Mouse (Mus musculus) neural tube, embryonic 15.5 days (tissue): Measurements from ENCODE around the gene Vegfa. TPM values are rescaled to one million over a fixed set of nuclear protein-coding genes. Genes with fewer than 3 reads are reported as not detected.

Experiments used
- ATAC-seq: fragments of 200-750 bp; cut with Nextera tagmentation; 2 replicates; pipeline ENCODE4 v1.8.0; 2017; ENCODE audit warnings: mild to moderate bottlenecking, moderate TSS enrichment, moderate library complexity; ENCODE audit not compliant: low FRiP score
- H3K27ac ChIP-seq: fragments of 300-500 bp; sonication (generic); replicated peaks from 2 replicates; pipeline ENCODE4 v1.5.1; 2015; ENCODE audit warnings: mild to moderate bottlenecking, inconsistent platforms
- H3K27me3 ChIP-seq: fragments of 300-500 bp; sonication (generic); replicated peaks from 2 replicates; pipeline ENCODE4 v1.6.1; 2015; ENCODE audit warnings: inconsistent platforms
- H3K36me3 ChIP-seq: fragments of 300-500 bp; sonication (generic); 2 replicates; pipeline ENCODE4 v1.6.1; 2015; ENCODE audit warnings: inconsistent platforms
- H3K4me1 ChIP-seq: fragments of 300-500 bp; sonication (generic); 2 replicates; pipeline ENCODE4 v1.6.1; 2015; ENCODE audit warnings: inconsistent platforms
- H3K4me2 ChIP-seq: fragments of 300-500 bp; sonication (generic); 2 replicates; pipeline ENCODE4 v1.6.1; 2015; ENCODE audit warnings: inconsistent platforms, mild to moderate bottlenecking, moderate library complexity
- H3K4me3 ChIP-seq: fragments of 300-500 bp; sonication (generic); replicated peaks from 2 replicates; pipeline ENCODE4 v1.5.1; 2015; ENCODE audit warnings: mild to moderate bottlenecking, inconsistent platforms
- H3K9ac ChIP-seq: fragments of 300-500 bp; sonication (generic); replicated peaks from 2 replicates; pipeline ENCODE4 v1.6.1; 2015; ENCODE audit warnings: mild to moderate bottlenecking, inconsistent platforms
- H3K9me3 ChIP-seq: fragments of 300-500 bp; sonication (generic); replicated peaks from 2 replicates; pipeline ENCODE4 v1.6.1; 2016; ENCODE audit warnings: inconsistent platforms
- WGBS: fragments of 180-500 bp; shearing (Covaris S2); methylation state at CpG from one replicate; pipeline ENCODE4 v1.1.7; 2015; ENCODE audit warnings: mixed read lengths; 5-methylcytosine and 5-hydroxymethylcytosine counted together
- polyA plus RNA-seq: library from polyadenylated mRNA; unstranded; fragments of >200 nt; fragmentation: Nextera tagmentation; extraction: Ambion mirVana; gene quantifications from 2 replicates; pipeline ENCODE4 v1.2.1, GENCODE M21; 2015

Gene Vegfa
- polyA plus RNA-seq, 1 experiment from 2014 or later, result 4.8 TPM

DNA sequence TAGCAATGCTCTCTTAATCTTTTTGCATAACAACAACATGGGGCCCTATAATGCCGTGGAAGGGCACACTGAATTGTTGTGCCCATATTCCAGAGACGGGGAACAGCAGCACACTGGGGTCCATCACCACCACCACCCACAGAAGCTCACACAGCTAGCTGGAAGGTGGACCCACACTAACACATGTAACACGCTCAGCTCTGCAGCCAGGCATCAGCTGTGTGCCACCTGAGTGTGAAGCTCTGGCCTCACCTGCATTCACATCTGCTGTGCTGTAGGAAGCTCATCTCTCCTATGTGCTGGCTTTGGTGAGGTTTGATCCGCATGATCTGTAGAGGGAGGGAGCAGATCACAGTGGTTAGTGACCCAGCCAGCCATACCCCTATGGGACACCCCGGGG, 8.0 kb downstream of the Vegfa start:
- H3K27ac ChIP-seq, result no peak overlapping the region
- H3K9me3 ChIP-seq, result no peaks in the 10 kb centered on the region
- no peak for ATAC-seq
- peaks cover 58% of the 10 kb centered on the region for H3K36me3 ChIP-seq
- no peak overlapping the region for H3K9ac ChIP-seq
- peaks cover 34% of the 10 kb centered on the region for H3K4me1 ChIP-seq
- no peak overlapping the region for H3K4me2 ChIP-seq
- WGBS, result 92% methylated on average over 5 of the region's 5 CpGs
- no peak overlapping the region for H3K4me3 ChIP-seq
- no peaks in the 10 kb centered on the region for H3K27me3 ChIP-seq

DNA sequence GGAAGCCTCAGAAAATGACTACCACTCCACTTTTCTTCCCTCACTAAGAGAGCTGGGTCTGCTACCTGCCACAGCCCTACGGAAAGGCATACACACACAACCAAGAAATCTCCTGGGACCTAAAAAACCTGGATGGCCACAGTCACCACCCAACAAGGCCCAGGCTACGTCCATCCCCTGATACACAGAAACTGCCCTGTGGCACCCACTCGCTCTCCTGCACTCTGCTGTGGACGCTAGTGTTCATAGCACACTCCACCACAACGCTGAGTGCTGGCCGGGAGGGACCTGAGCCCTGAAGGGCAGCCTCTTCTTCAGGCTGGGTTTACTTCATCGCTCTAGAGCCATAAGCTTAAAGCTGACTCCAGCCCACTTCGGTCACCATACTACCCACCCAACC, 8.6 kb downstream of the Vegfa start:
- Histone ChIP-seq H3K9ac (no peak overlapping the region), H3K4me2 (no peak overlapping the region), H3K36me3 (peaks cover 64% of the 10 kb centered on the region), H3K4me1 (peaks cover 28% of the 10 kb centered on the region), H3K27ac (no peak overlapping the region), H3K9me3 (no peaks in the 10 kb centered on the region), H3K4me3 (no peak overlapping the region), H3K27me3 (no peaks in the 10 kb centered on the region)
- no peak for ATAC-seq
- WGBS, result 97% methylated on average over 8 of the region's 8 CpGs

DNA sequence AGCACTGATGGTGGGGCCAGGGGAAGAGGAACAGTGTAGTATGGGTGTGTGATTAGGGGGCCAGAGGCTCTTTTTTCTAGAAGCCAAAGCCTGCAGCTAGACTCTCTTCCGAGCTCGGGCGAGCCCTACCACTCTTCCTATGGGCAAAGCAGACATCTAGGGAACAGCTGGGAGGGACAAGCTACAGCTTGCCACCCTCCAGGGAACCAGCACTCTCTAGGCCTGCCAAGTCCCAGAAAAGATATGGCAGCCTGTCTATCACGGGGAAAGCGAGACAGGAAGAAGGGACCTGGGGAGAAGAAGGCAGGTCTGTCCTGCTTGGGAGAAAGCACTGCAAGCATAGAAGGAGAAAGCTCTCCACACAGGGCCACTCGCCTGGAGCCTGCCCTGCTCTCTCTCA, 9.2 kb downstream of the Vegfa start:
- Histone ChIP-seq H3K9me3 (no peaks in the 10 kb centered on the region), H3K4me2 (no peak overlapping the region), H3K36me3 (peaks cover 69% of the 10 kb centered on the region), H3K9ac (no peak overlapping the region), H3K27ac (no peak overlapping the region), H3K27me3 (no peaks in the 10 kb centered on the region), H3K4me3 (no peak overlapping the region), H3K4me1 (peaks cover 21% of the 10 kb centered on the region)
- no peak for ATAC-seq
- WGBS, result 91% methylated on average over 6 of the region's 6 CpGs

DNA sequence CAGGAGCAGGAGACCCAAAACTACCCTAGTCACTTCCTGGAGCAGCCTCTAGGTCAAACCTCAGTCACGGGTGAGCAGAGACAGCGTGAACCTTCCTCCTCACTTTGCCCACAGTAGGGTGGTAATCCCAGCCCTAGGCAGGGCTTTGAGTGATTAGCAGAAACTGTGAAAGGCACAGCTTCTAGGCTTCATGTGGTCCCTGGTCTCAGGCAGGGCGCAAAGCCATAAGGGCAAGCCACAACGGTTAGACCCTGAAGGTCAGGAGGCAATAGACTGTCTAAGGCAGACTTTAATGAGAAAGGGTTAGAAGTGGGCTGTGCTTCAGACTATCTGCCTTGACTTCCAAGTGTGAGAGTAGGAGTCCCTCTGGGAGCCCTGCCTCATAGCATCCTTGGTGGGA, 9.7 kb downstream of the Vegfa start:
- Histone ChIP-seq H3K9me3 (no peaks in the 10 kb centered on the region), H3K4me3 (no peak overlapping the region), H3K27ac (no peak overlapping the region), H3K4me1 (peaks cover 16% of the 10 kb centered on the region), H3K27me3 (no peaks in the 10 kb centered on the region), H3K4me2 (no peak overlapping the region), H3K36me3 (peaks cover 73% of the 10 kb centered on the region), H3K9ac (no peak overlapping the region)
- ATAC-seq, result no peak
- WGBS, result 85% methylated on average over 4 of the region's 4 CpGs

DNA sequence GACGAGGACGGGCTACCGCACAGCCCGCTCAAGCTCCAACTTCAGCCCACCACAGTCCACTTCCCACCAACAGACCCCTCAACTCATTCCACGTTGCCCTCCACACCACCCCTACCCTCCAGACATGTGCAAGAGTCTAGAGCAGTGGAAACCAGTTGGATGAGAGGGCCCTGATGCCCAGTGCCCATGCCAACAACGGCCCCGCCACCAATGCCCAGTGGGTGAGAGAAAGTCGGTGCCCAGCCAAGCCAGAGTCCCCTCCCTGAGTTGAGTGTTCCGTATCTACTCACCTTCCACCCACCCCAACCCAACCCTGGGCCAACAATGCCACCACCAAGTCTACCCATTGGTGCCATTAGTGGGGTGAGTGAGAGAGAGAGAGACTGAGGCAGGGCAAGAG, 10.4 kb downstream of the Vegfa start:
- H3K27me3 ChIP-seq, result no peaks in the 10 kb centered on the region
- H3K9me3 ChIP-seq, result no peaks in the 10 kb centered on the region
- H3K27ac ChIP-seq, result no peak overlapping the region
- H3K4me3 ChIP-seq, result no peak overlapping the region
- H3K36me3 ChIP-seq, result peaks cover 73% of the 10 kb centered on the region
- 96% methylated on average over 9 of the region's 9 CpGs for WGBS
- no peak for ATAC-seq
- no peak overlapping the region for H3K4me2 ChIP-seq
- H3K9ac ChIP-seq, result no peak overlapping the region
- peaks cover 9% of the 10 kb centered on the region for H3K4me1 ChIP-seq

DNA sequence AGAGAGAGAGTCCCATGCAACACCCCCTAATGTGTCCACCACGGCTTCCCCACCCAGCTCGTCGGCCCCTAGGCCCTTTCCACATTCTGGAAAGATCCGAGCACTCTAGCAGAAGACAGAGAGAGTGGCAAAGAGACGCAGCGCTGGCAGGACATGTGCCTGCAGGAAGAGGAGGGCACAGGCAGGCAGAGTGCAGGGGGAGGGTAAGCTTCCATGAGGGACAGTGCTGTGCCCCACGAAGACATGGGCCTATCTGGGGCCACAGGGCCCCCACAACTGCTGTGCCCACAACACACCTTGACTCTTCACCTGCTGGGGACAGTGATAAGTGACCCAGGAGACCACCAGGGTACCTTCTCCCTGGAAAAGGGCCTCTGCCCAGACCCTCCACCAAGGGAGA, 11.0 kb downstream of the Vegfa start:
- WGBS, result 95% methylated on average over 7 of the region's 7 CpGs
- H3K27me3 ChIP-seq, result no peaks in the 10 kb centered on the region
- peaks cover 4% of the 10 kb centered on the region for H3K4me1 ChIP-seq
- H3K27ac ChIP-seq, result no peak overlapping the region
- H3K36me3 ChIP-seq, result peaks cover 79% of the 10 kb centered on the region
- no peak overlapping the region for H3K9ac ChIP-seq
- no peak overlapping the region for H3K4me3 ChIP-seq
- ATAC-seq, result no peak
- no peak overlapping the region for H3K4me2 ChIP-seq
- H3K9me3 ChIP-seq, result no peaks in the 10 kb centered on the region

DNA sequence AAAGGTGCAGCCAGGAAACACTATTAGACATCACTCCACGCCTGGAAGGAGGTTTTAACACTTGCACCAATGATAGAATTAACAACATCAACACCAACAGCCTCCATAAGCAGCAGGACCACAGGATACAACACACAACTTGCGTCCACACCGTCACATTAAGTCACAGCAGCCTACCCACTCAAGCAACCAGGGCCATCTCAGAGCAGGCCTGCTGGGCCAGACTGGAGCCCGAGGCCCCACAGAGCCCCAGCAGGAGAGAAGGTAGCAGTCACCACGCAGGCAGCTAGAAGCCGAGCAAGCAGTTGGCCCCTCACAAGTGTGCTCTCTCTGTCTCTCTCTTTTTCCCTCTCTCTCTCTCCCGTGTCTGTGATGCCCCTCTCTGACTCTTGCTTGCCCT, 11.6 kb downstream of the Vegfa start:
- Histone ChIP-seq H3K9ac (no peak overlapping the region), H3K4me3 (no peak overlapping the region), H3K9me3 (no peaks in the 10 kb centered on the region), H3K27me3 (no peaks in the 10 kb centered on the region), H3K36me3 (peaks cover 84% of the 10 kb centered on the region), H3K4me1 (no peaks in the 10 kb centered on the region), H3K4me2 (no peak overlapping the region), H3K27ac (no peak overlapping the region)
- ATAC-seq, result no peak
- WGBS, result 85% methylated on average over 7 of the region's 7 CpGs

DNA sequence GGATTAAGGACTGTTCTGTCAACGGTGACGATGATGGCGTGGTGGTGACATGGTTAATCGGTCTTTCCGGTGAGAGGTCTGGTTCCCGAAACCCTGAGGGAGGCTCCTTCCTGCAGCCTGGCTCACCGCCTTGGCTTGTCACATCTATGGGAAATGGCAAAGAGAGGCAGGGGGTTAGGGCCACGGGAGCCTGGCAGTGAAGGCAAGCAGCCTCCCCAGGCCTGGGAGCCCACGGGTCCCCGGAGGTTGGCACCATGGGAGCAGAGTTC, 13.5 kb downstream of the Vegfa start:
- no peak overlapping the region for H3K9ac ChIP-seq
- H3K27me3 ChIP-seq, result no peaks in the 10 kb centered on the region
- WGBS, result 89% methylated on average over 10 of the region's 10 CpGs
- H3K4me2 ChIP-seq, result no peak overlapping the region
- no peak for ATAC-seq
- no peak overlapping the region for H3K4me3 ChIP-seq
- H3K9me3 ChIP-seq, result no peaks in the 10 kb centered on the region
- H3K4me1 ChIP-seq, result no peaks in the 10 kb centered on the region
- H3K36me3 ChIP-seq, result peaks cover 72% of the 10 kb centered on the region
- H3K27ac ChIP-seq, result no peak overlapping the region

DNA sequence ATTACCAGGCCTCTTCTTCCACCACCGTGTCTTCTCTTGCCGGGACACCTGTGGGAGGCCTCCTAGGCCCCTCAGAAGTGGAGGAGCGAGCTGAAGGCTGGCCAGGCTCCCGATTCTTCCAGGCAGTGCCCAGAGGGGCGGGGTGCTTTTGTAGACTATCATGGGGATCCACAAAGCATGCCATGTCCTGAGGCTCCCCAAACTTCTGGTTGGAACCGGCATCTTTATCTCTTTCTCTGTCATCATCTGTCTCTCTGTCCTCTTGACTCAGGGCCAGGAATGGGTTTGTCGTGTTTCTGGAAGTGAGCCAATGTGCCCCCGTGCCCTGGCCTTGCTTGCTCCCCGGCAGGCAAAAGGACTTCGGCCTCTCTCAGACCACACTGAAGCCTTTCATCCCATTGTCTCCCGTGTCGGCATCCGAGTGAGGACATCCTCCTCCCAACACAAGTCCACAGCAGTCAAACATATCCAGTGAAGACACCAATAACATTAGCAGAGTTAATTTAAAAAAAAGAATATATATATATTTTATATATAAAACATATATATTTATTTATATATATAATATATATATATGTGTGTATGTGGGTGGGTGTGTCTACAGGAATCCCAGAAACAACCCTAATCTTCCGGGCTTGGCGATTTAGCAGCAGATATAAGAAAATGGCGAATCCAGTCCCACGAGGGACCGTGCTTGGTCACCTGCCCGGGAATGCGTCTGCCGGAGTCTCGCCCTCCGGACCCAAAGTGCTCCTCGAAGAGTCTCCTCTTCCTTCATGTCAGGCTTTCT, 14.0 kb downstream of the Vegfa start:
- WGBS, result 81% methylated on average over 24 of the region's 24 CpGs
- no peak overlapping the region for H3K27ac ChIP-seq
- no peaks in the 10 kb centered on the region for H3K4me1 ChIP-seq
- ATAC-seq, result no peak
- no peak overlapping the region for H3K9ac ChIP-seq
- peaks cover 68% of the 10 kb centered on the region for H3K36me3 ChIP-seq
- H3K9me3 ChIP-seq, result no peaks in the 10 kb centered on the region
- H3K4me2 ChIP-seq, result no peak overlapping the region
- no peak overlapping the region for H3K4me3 ChIP-seq
- H3K27me3 ChIP-seq, result no peaks in the 10 kb centered on the region

DNA sequence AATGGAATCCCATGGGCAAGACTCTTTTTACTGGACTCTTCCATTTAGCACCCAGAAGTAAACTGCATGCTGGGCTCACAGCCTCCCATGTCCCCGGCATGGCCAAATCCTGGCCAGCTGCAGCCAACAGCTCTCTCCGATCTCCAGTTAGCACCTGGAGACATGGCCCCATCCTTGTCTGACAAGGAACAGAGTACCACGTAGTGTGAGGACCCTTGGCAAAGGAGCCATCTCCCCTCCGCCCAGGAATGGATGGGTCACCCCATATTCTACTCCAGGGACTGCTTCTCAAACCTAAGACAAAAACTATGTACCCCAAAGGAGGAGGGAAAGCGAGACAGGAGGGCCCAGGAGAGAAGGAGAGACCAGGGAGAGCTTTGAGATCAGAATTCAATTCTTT, 15.6 kb downstream of the Vegfa start:
- no peak for ATAC-seq
- WGBS, result 90% methylated on average over 5 of the region's 5 CpGs
- no peaks in the 10 kb centered on the region for H3K27me3 ChIP-seq

DNA sequence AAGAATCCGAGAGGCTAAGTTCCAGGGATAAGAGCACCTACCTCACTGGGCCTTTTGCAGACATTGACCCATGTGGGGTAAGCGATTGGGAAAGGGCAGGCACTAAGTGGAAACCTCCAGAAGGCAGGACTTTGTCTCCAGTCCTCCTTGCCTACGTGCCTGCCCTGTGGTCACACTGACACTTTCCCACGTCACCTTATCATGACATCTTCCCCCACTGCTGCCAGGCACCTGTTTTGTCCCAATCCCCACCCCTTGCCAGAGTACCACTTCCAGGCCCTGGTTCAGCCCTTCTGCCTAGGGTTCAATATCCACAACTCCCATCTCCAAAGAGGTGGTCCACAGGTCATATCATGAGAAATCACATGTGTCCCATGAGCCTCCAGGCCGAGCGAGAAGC, 16.2 kb downstream of the Vegfa start:
- Histone ChIP-seq H3K4me3 (no peak overlapping the region), H3K36me3 (peaks cover 47% of the 10 kb centered on the region), H3K4me2 (no peak overlapping the region), H3K9me3 (no peaks in the 10 kb centered on the region), H3K4me1 (no peaks in the 10 kb centered on the region), H3K27ac (no peak overlapping the region), H3K9ac (no peak overlapping the region), H3K27me3 (no peaks in the 10 kb centered on the region)
- WGBS, result 91% methylated on average over 6 of the region's 6 CpGs
- ATAC-seq, result no peak

More for the DNA sequence above, 15.6 kb downstream of the Vegfa start:
- Histone ChIP-seq H3K9ac (no peak overlapping the region), H3K27ac (no peak overlapping the region), H3K4me2 (no peak overlapping the region), H3K4me3 (no peak overlapping the region), H3K9me3 (no peaks in the 10 kb centered on the region), H3K36me3 (peaks cover 53% of the 10 kb centered on the region), H3K4me1 (no peaks in the 10 kb centered on the region)

DNA sequence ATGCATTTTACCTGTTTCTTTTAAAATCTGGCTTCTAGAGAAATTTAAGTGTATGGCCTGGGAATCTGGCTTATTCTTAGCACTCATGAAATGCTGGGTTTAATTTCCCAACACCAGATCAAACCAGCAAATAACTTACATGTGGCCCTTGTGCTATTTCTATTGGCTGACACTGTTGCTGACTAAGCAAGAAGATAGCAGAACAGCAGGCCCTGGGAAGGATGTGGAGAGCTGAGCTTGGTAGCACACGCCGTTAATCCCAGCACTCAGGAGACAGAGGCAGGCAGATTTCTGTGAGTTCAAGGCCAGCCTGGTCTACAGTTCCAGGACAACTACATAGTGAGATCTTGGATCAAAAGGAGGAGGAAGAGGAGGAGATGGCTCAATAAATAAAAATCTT, 17.2 kb downstream of the Vegfa start:
- Histone ChIP-seq H3K4me2 (no peak overlapping the region), H3K9me3 (no peaks in the 10 kb centered on the region), H3K27me3 (no peaks in the 10 kb centered on the region), H3K4me1 (no peaks in the 10 kb centered on the region), H3K27ac (no peak overlapping the region), H3K9ac (no peak overlapping the region), H3K4me3 (no peak overlapping the region), H3K36me3 (peaks cover 36% of the 10 kb centered on the region)
- no peak for ATAC-seq
- WGBS, result 94% methylated on average over 2 of the region's 2 CpGs

DNA sequence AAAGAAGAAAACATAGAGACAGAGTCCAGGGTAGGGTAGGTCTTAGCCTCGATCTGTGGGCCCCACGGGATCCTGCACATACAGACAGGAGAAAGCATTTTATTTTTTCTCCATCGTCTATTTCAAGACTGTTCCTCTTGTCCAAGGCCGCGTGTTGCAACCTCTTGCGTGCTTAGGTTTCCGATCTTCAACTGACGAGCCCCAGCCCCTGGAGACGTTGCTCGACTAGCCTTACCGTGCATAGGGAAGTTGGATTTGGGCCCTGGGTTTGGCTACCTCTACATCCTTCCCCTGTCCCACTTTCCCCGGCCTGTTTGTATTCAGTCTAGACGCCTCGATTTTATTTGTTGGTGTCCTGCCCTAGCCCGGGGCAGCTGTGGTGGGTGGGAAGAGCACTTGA, 18.6 kb downstream of the Vegfa start:
- WGBS, result 94% methylated on average over 15 of the region's 15 CpGs
- no peak overlapping the region for H3K9ac ChIP-seq
- H3K4me2 ChIP-seq, result no peak overlapping the region
- no peaks in the 10 kb centered on the region for H3K27me3 ChIP-seq
- peaks cover 22% of the 10 kb centered on the region for H3K36me3 ChIP-seq
- no peaks in the 10 kb centered on the region for H3K9me3 ChIP-seq
- H3K4me3 ChIP-seq, result no peak overlapping the region
- ATAC-seq, result no peak
- H3K27ac ChIP-seq, result no peak overlapping the region
- H3K4me1 ChIP-seq, result no peaks in the 10 kb centered on the region
